Mouse (Mus musculus) left cerebral cortex, adult 6 months (tissue): ENCODE results near the gene Kmt5a. TPM values are rescaled to one million over a fixed set of nuclear protein-coding genes. Genes with fewer than 3 reads are reported as not detected.

Experiments used
- long read RNA-seq, 2 experiments: library from polyadenylated mRNA; unstranded; transcript quantifications; one replicate each; pipeline ENCODE4 v2.0.0; 2019 to 2020
- polyA plus RNA-seq: library from polyadenylated mRNA; unstranded; fragments of <200 nt; fragmentation: Nextera tagmentation; gene quantifications from 2 replicates; pipeline ENCODE4 v1.2.3, GENCODE M21; 2021

Gene Kmt5a
- polyA plus RNA-seq: 5.7 and 13.3 TPM in 2 replicates
- long read RNA-seq, experiment 1, partial matches to known transcripts: 4 of 8 reads
- long read RNA-seq, experiment 1, other reads (novel, unspliced or antisense): 2 of 8 reads
- long read RNA-seq, experiment 2, partial matches to known transcripts: 6 of 12 reads
- long read RNA-seq, experiment 2, other reads (novel, unspliced or antisense): 5 of 12 reads

GRCm38 (mm10) chr5:124439447-124440093 lies at the start of gene Kmt5a:
Gene Kmt5a, plus strand, starts transcription at chr5:124439930.

GRCm38 (mm10) chr5:124425412-124426259 lies 14.1 kb upstream of the Kmt5a start, which contains the start of gene Sbno1:
Gene Sbno1, minus strand, starts transcription at chr5:124426001.

GRCm38 (mm10) chr5:124482966-124483654 lies 43.4 kb downstream of the Kmt5a start, which contains the start of gene Snrnp35:
Gene Snrnp35, plus strand, starts transcription at chr5:124483134.

Other genes with a start within 250 kb of the Kmt5a start
- 35.1 and 39.8 TPM in 2 replicates for gene Pitpnm2, start 190.2 kb upstream of the Kmt5a start, polyA plus RNA-seq
- gene Mphosph9, start 112.0 kb upstream of the Kmt5a start, polyA plus RNA-seq: 5.0 and 9.7 TPM in 2 replicates
- gene 2810006K23Rik, start 111.8 kb upstream of the Kmt5a start, polyA plus RNA-seq: 11.6 and 12.8 TPM in 2 replicates
- 25.5 and 85.7 TPM in 2 replicates for gene Cdk2ap1, start 76.8 kb upstream of the Kmt5a start, polyA plus RNA-seq
- 51.9 and 59.2 TPM in 2 replicates for gene Sbno1, start 13.9 kb upstream of the Kmt5a start, polyA plus RNA-seq
- gene Rilpl2, start 38.4 kb downstream of the Kmt5a start, polyA plus RNA-seq: 23.9 and 28.5 TPM in 2 replicates
- 7.9 and 11.4 TPM in 2 replicates for gene Snrnp35, start 43.2 kb downstream of the Kmt5a start, polyA plus RNA-seq
- gene Rilpl1, start 91.5 kb downstream of the Kmt5a start, polyA plus RNA-seq: 21.5 and 28.7 TPM in 2 replicates
- gene Tmed2, start 100.8 kb downstream of the Kmt5a start, polyA plus RNA-seq: 146 and 207 TPM in 2 replicates
- gene Ddx55, start 112.9 kb downstream of the Kmt5a start, polyA plus RNA-seq: 11.1 and 12.3 TPM in 2 replicates
- gene Eif2b1, start 139.2 kb downstream of the Kmt5a start, polyA plus RNA-seq: 35.3 and 42.7 TPM in 2 replicates
- 15.6 and 24.1 TPM in 2 replicates for gene Gtf2h3, start 139.2 kb downstream of the Kmt5a start, polyA plus RNA-seq
- 17.9 and 22.7 TPM in 2 replicates for gene Atp6v0a2, start 188.6 kb downstream of the Kmt5a start, polyA plus RNA-seq